Mouse (Mus musculus) bone marrow, adult 2 months (tissue): ENCODE measurements around the gene Phf12. TPM values are rescaled to one million over a fixed set of nuclear protein-coding genes. Genes with fewer than 3 reads are reported as not detected.
A peak's percentile ranks its signal among the peaks of the same experiment; 100 is the strongest.
"Not testable (repeated sequence)": the region's sequence is repeated elsewhere in the genome, so short reads cannot be mapped to it uniquely, and the experiment has no call there.

Experiments used
- H3K27ac ChIP-seq: fragments of 200-500 bp; 2 replicates; pipeline ENCODE4 v1.5.1; 2012; ENCODE audit warnings: low read depth, mild to moderate bottlenecking, control low read depth, inconsistent platforms, low read length; ENCODE audit not compliant: control insufficient read depth, poor library complexity, insufficient read depth
- H3K4me1 ChIP-seq: fragments of 200-500 bp; 2 replicates; pipeline ENCODE4 v1.6.1; 2011; ENCODE audit warnings: low read length; ENCODE audit not compliant: control insufficient read depth, insufficient read depth
- H3K4me3 ChIP-seq: fragments of 200-500 bp; replicated peaks from 2 replicates; pipeline ENCODE3; 2011; ENCODE audit warnings: mild to moderate bottlenecking, low read depth, low read length, control low read depth; ENCODE audit not compliant: control insufficient read depth
- CTCF ChIP-seq: fragments of 200-500 bp; IDR thresholded peaks from 2 replicates; pipeline ENCODE4 v1.5.1; 2011; ENCODE audit warnings: low read length, control low read depth; ENCODE audit not compliant: control insufficient read depth, insufficient read depth
- POLR2A ChIP-seq: fragments of 200-500 bp; IDR thresholded peaks from 2 replicates; pipeline ENCODE4 v1.6.1; 2011; ENCODE audit warnings: low read depth, mild to moderate bottlenecking, control low read depth, low read length, borderline replicate concordance; ENCODE audit not compliant: control insufficient read depth
- WGBS: fragments of 180-500 bp; shearing (Covaris S2); methylation state at CpG from one replicate; pipeline ENCODE4 v1.1.7; 2018; 5-methylcytosine and 5-hydroxymethylcytosine counted together
- polyA plus RNA-seq: library from polyadenylated mRNA; stranded (reverse); fragments of >200 nt; gene quantifications from 2 replicates; pipeline ENCODE4 v1.2.4, GENCODE M21; 2011; ENCODE audit warnings: low replicate concordance; ENCODE audit not compliant: missing spikeins, insufficient read depth, insufficient read length

Phf12 gene
- polyA plus RNA-seq, 1 experiment = 59.4 TPM

GRCm38 (mm10) chr11:78031389-78031788 lies 48.8 kb downstream of the Phf12 start:
- no peak for TF ChIP-seq CTCF
- no peak for TF ChIP-seq POLR2A
- 44% methylated on average over 6 of the region's 6 CpGs for WGBS
- Histone ChIP-seq H3K4me3 (no peak overlapping the region), H3K27ac (no peak overlapping the region), H3K4me1 (peaks cover 4% of the 10 kb centered on the region)

- H3K4me1 ChIP-seq = peaks cover 4% of the 10 kb centered on the region
These were observed 49.6 kb downstream of the Phf12 start, which contains the start of gene Dhrs13 for GRCm38 (mm10) chr11:78031947-78032808. Gene Dhrs13 (plus strand): TSS chr11:78032280.

GRCm38 (mm10) chr11:78032809-78033195 lies 50.2 kb downstream of the Phf12 start:
- 15% methylated on average over 5 of the region's 5 CpGs for WGBS
- Histone ChIP-seq H3K27ac (no peak overlapping the region), H3K4me1 (peaks cover 4% of the 10 kb centered on the region), H3K4me3 (peak overlapping the region; percentile 65)
- no peak for TF ChIP-seq POLR2A
- no peak for TF ChIP-seq CTCF

More at GRCm38 (mm10) chr11:78031947-78032808, 49.6 kb downstream of the Phf12 start, which contains the start of gene Dhrs13:
- H3K4me3 ChIP-seq = peak within 1 kb of the TSS; percentile 65
- H3K27ac ChIP-seq = peak within 1 kb of the TSS; percentile 66; the same call in 1 of the 2 replicates
- under 1% methylated on average over 96 of the region's 96 CpGs for WGBS
- TF ChIP-seq POLR2A (peak; percentile 46; the same call in 1 of the 2 replicates), CTCF (peak; percentile 85)

- Histone ChIP-seq H3K27ac (no peak overlapping the region), H3K4me1 (peaks cover 4% of the 10 kb centered on the region), H3K4me3 (no peak overlapping the region)
- TF ChIP-seq CTCF (no peak), POLR2A (no peak)
- WGBS = 94% methylated on average over 23 of the region's 23 CpGs
These were observed 51.5 kb downstream of the Phf12 start for GRCm38 (mm10) chr11:78033931-78034617.

GRCm38 (mm10) chr11:78036791-78037190 lies 54.2 kb downstream of the Phf12 start:
- H3K4me1 ChIP-seq = peaks cover 2% of the 10 kb centered on the region
- H3K4me3 ChIP-seq = no peak overlapping the region
- no peak overlapping the region for H3K27ac ChIP-seq
- TF ChIP-seq POLR2A (no peak), CTCF (no peak)
- 90% methylated on average over 10 of the region's 10 CpGs for WGBS

GRCm38 (mm10) chr11:78037831-78038752 lies 55.5 kb downstream of the Phf12 start, which contains the start of gene Flot2:
Gene Flot2 (plus strand): TSS chr11:78037931.
- WGBS = 2% methylated on average over 55 of the region's 55 CpGs
- TF ChIP-seq POLR2A (peak; percentile 30; the same call in 1 of the 2 replicates), CTCF (no peak)
- H3K4me3 ChIP-seq = peak within 1 kb of the TSS; percentile 81
- H3K4me1 ChIP-seq = peaks cover 2% of the 10 kb centered on the region
- H3K27ac ChIP-seq = peak within 1 kb of the TSS; percentile 96

GRCm38 (mm10) chr11:78040878-78041277 lies 58.3 kb downstream of the Phf12 start:
- no peak for TF ChIP-seq POLR2A
- H3K4me3 ChIP-seq = no peak overlapping the region
- WGBS = 53% methylated on average over 2 of the region's 2 CpGs
- peaks cover 2% of the 10 kb centered on the region for H3K4me1 ChIP-seq
- H3K27ac ChIP-seq = no peak overlapping the region

- H3K4me1 ChIP-seq, H3K4me3 ChIP-seq, H3K27ac ChIP-seq: not testable (repeated sequence)
- WGBS = 90% methylated on average over 4 of the region's 4 CpGs
These were observed 59.8 kb downstream of the Phf12 start for GRCm38 (mm10) chr11:78042290-78042870.
